Mouse (Mus musculus) right cerebral cortex, postnatal 36 days (tissue): ENCODE results near the gene Hoxa3.

Experiments used
- DNase-seq, 2 experiments: peaks; one replicate each; pipeline ENCODE4 v3.0.0; 2022; ENCODE audit warnings: low spot score in 2 of 2, mixed read lengths in 1 of 2

The Hoxa3 gene

GRCm38 (mm10) chr6:52155471-52155870 is 57.7 kb downstream of the Hoxa3 start:
- no peak for DNase-seq

- DNase-seq: no peak
Observed at GRCm38 (mm10) chr6:52154044-52154443, 59.1 kb downstream of the Hoxa3 start.

- no peak for DNase-seq
Observed at GRCm38 (mm10) chr6:52153270-52153669, 59.9 kb downstream of the Hoxa3 start.

GRCm38 (mm10) chr6:52152226-52153193 is 60.6 kb downstream of the Hoxa3 start:
- DNase-seq: no peak

GRCm38 (mm10) chr6:52151571-52151970 is 61.6 kb downstream of the Hoxa3 start:
- no peak for DNase-seq

GRCm38 (mm10) chr6:52150401-52150966 is 62.7 kb downstream of the Hoxa3 start:
- DNase-seq: no peak

GRCm38 (mm10) chr6:52139115-52139514 is 74.0 kb downstream of the Hoxa3 start:
- no peak for DNase-seq

GRCm38 (mm10) chr6:52138576-52138975 is 74.6 kb downstream of the Hoxa3 start:
- no peak for DNase-seq

- no peak for DNase-seq
Observed at GRCm38 (mm10) chr6:52137841-52138535, 75.1 kb downstream of the Hoxa3 start.

- no peak for DNase-seq
Observed at GRCm38 (mm10) chr6:52123673-52124072, 89.5 kb downstream of the Hoxa3 start.

GRCm38 (mm10) chr6:52121173-52121572 is 92.0 kb downstream of the Hoxa3 start:
- no peak for DNase-seq
